In the genomic region with DNA sequence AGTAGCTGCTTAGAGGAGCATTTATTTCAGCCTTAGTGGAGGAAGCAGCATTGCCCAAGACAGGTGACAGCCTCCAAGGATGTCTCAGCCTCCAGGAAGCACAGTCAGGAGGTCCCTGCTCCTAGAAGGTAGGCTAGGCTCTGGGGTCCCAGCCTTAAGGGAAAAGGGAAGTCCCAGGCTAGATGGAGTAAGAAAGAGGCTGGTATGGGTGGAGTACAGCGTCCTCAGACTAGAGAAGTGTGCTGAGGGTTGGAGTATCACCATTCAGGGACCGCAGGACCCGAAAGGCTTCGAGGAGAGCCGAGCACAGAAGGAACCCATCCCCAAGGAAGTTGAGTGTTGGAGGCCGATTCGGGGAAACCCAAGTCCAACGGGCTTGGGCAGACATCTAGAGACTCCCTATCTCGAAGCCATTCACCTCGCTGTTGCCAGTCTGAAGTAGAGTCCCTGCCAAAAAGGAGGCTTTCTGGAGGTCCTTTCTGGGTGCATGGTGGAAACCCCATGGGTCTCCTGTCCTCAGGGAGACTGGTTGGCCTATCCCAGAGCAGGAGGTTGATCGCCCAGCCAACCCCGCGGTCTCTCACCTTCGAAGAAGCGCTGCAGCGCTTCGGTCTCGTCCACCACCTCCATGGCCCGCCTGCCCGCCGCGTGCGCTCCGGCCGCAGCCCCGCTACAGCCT, we compare ENCODE assay signal across 8 mouse cellular contexts. TPM values are rescaled to one million over a fixed set of nuclear protein-coding genes. Genes with fewer than 3 reads are reported as not detected.
DNase-seq lines count a peak whose midpoint lies in the region; ATAC-seq and TF ChIP-seq lines count a peak whose summit lies in the region.

No protein-coding gene starts in this region.

- TF ChIP-seq CTCF in lung, adult 2 months (IDR thresholded peaks at IDR 0.05; ENCODE audit: insufficient read depth, low read length), result no peak

- no peak for TF ChIP-seq POLR2A in lung, adult 2 months (IDR thresholded peaks at IDR 0.05; ENCODE audit: borderline replicate concordance, extremely low read depth, low read depth, low read length)

- peaks cover 3% of the 10 kb centered on the region; the same call in 1 of the 2 replicates for H3K27me3 ChIP-seq in embryonic facial prominence, embryonic 14.5 days (replicated peaks; ENCODE audit: control insufficient read depth, insufficient read depth, low read length)
- H3K27me3 ChIP-seq in limb, embryonic 10.5 days (ENCODE audit: low read depth, poor library complexity, severe bottlenecking), result peaks cover 9% of the 10 kb centered on the region; the same call in 1 of the 2 replicates
- H3K27me3 ChIP-seq in neural tube, embryonic 15.5 days (replicated peaks), result peaks cover 16% of the 10 kb centered on the region

- peak overlapping the region; percentile 65 for H3K9ac ChIP-seq in embryonic facial prominence, embryonic 14.5 days (ENCODE audit: low read depth, low read length)
- H3K9ac ChIP-seq in neural tube, embryonic 15.5 days (replicated peaks), result peak overlapping the region; percentile 51

- H3K9me3 ChIP-seq in embryonic facial prominence, embryonic 14.5 days (ENCODE audit: control insufficient read depth, low read length), result no peaks in the 10 kb centered on the region
- no peaks in the 10 kb centered on the region for H3K9me3 ChIP-seq in limb, embryonic 10.5 days (replicated peaks)
- no peaks in the 10 kb centered on the region for H3K9me3 ChIP-seq in neural tube, embryonic 15.5 days (replicated peaks)

- H3K4me1 ChIP-seq in lung, adult 2 months (ENCODE audit: control insufficient read depth, insufficient read depth, low read length), result no peaks in the 10 kb centered on the region
- H3K4me1 ChIP-seq in embryonic facial prominence, embryonic 14.5 days (ENCODE audit: control insufficient read depth, insufficient read depth, low read length), result 0 out of 2 replicates have a peak, but pooled peaks cover 3% of the 10 kb centered on the region
- peaks cover 60% of the 10 kb centered on the region for H3K4me1 ChIP-seq in limb, embryonic 10.5 days
- H3K4me1 ChIP-seq in neural tube, embryonic 15.5 days, result peaks cover 11% of the 10 kb centered on the region

- peak overlapping the region; percentile 26 for H3K4me3 ChIP-seq in lung, adult 2 months (replicated peaks; ENCODE audit: extremely low read depth, low read depth, low read length)
- peak overlapping the region; percentile 49 for H3K4me3 ChIP-seq in embryonic facial prominence, embryonic 14.5 days (ENCODE audit: low read depth, low read length)
- peak overlapping the region; percentile 68 for H3K4me3 ChIP-seq in limb, embryonic 10.5 days
- H3K4me3 ChIP-seq in neural tube, embryonic 15.5 days (replicated peaks), result peak overlapping the region; percentile 46

- ATAC-seq in embryonic facial prominence, embryonic 14.5 days (ENCODE audit: low read depth), result no peak; the same call in 1 of the 2 replicates
- no peak for ATAC-seq in neural tube, embryonic 15.5 days (ENCODE audit: low FRiP score)

- DNase-seq in lung, adult 2 months, result peak; percentile 18
- DNase-seq in lung, postnatal 4 days, result no peak
- no peak for DNase-seq in embryonic facial prominence, embryonic 14.5 days (ENCODE audit: low spot score)
- DNase-seq in limb, embryonic 10.5 days (ENCODE audit: low spot score), result no peak
- DNase-seq in layer of hippocampus, postnatal 36 days, result no peak
- no peak for DNase-seq in adrenal gland, postnatal 36 days
- DNase-seq in adrenal gland, postnatal 14 days, result no peak

- peak overlapping the region; percentile 85 for H3K4me2 ChIP-seq in embryonic facial prominence, embryonic 14.5 days (ENCODE audit: low read depth, low read length)
- peak overlapping the region; percentile 84 for H3K4me2 ChIP-seq in neural tube, embryonic 15.5 days

- 4% methylated on average over 26 of the region's 26 CpGs for WGBS in lung, adult 2 months
- WGBS in embryonic facial prominence, embryonic 14.5 days, result 8% methylated on average over 14 of the region's 26 CpGs
- 3% methylated on average over 26 of the region's 26 CpGs for WGBS in limb, embryonic 10.5 days
- WGBS in neural tube, embryonic 15.5 days, result 5% methylated on average over 21 of the region's 26 CpGs

- no peaks in the 10 kb centered on the region for H3K36me3 ChIP-seq in embryonic facial prominence, embryonic 14.5 days (ENCODE audit: control insufficient read depth, insufficient read depth, low read length)
- no peaks in the 10 kb centered on the region for H3K36me3 ChIP-seq in limb, embryonic 10.5 days
- no peaks in the 10 kb centered on the region for H3K36me3 ChIP-seq in neural tube, embryonic 15.5 days

- H3K27ac ChIP-seq in embryonic facial prominence, embryonic 14.5 days (replicated peaks; ENCODE audit: low read depth, low read length), result no peak overlapping the region
- H3K27ac ChIP-seq in limb, embryonic 10.5 days, result peak overlapping the region; percentile 89
- H3K27ac ChIP-seq in neural tube, embryonic 15.5 days (replicated peaks), result no peak overlapping the region

RNA-seq across cellular contexts. Expression of a gene that starts 0.4 kb away (rescaled TPM):
- polyA plus RNA-seq in lung, adult 2 months (2012; rRNA removed), result 54.8 and 62.8 TPM in 2 replicates
- 0.87 and 0.96 TPM in 2 replicates for polyA plus RNA-seq in embryonic facial prominence, embryonic 14.5 days (2014; fragmentation: Nextera tagmentation; extraction: Ambion mirVana)
- 6.8 and 8.4 TPM in 2 replicates for polyA plus RNA-seq in limb, embryonic 10.5 days (2016; fragmentation: Nextera tagmentation; extraction: Ambion mirVana)
- 0.79 and 1.7 TPM in 2 replicates for polyA plus RNA-seq in neural tube, embryonic 15.5 days (2015; fragmentation: Nextera tagmentation; extraction: Ambion mirVana)
- 10 to 100 TPM; 27.5 to 30.5 TPM for total RNA-seq in layer of hippocampus, postnatal 36 days (2021)
- 1 to 10 TPM; 1.4 to 1.7 TPM for total RNA-seq in adrenal gland, postnatal 36 days (2021)
- 2.6 and 4.7 TPM in 2 replicates for total RNA-seq in adrenal gland, postnatal 14 days (2021)

RNA-seq across cellular contexts. Expression of a gene that starts 36.1 kb away (rescaled TPM):
- polyA plus RNA-seq in lung, adult 2 months (2012; rRNA removed), result 4.8 and 6.6 TPM in 2 replicates
- polyA plus RNA-seq in embryonic facial prominence, embryonic 14.5 days (2014; fragmentation: Nextera tagmentation; extraction: Ambion mirVana), result 52.7 and 63.0 TPM in 2 replicates
- 188 and 204 TPM in 2 replicates for polyA plus RNA-seq in limb, embryonic 10.5 days (2016; fragmentation: Nextera tagmentation; extraction: Ambion mirVana)
- polyA plus RNA-seq in neural tube, embryonic 15.5 days (2015; fragmentation: Nextera tagmentation; extraction: Ambion mirVana), result 22.8 and 42.1 TPM in 2 replicates
- total RNA-seq in layer of hippocampus, postnatal 36 days (2021), result 10 to 100 TPM in 1 of 2 experiments, 1 to 10 TPM in 1; 8.8 to 10.1 TPM
- 10 to 100 TPM; 12.0 to 18.4 TPM for total RNA-seq in adrenal gland, postnatal 36 days (2021)
- total RNA-seq in adrenal gland, postnatal 14 days (2021), result 20.6 and 21.7 TPM in 2 replicates

RNA-seq across cellular contexts. Expression of a gene that starts 36.3 kb away (rescaled TPM):
- polyA plus RNA-seq in lung, adult 2 months (2012; rRNA removed), result 70.0 and 74.4 TPM in 2 replicates
- polyA plus RNA-seq in embryonic facial prominence, embryonic 14.5 days (2014; fragmentation: Nextera tagmentation; extraction: Ambion mirVana), result 482 and 563 TPM in 2 replicates
- polyA plus RNA-seq in limb, embryonic 10.5 days (2016; fragmentation: Nextera tagmentation; extraction: Ambion mirVana), result 420 and 432 TPM in 2 replicates
- polyA plus RNA-seq in neural tube, embryonic 15.5 days (2015; fragmentation: Nextera tagmentation; extraction: Ambion mirVana), result 353 and 355 TPM in 2 replicates
- total RNA-seq in layer of hippocampus, postnatal 36 days (2021), result 10 to 100 TPM; 78.7 to 80.1 TPM
- 100 to 1,000 TPM; 161 to 204 TPM for total RNA-seq in adrenal gland, postnatal 36 days (2021)
- 161 and 170 TPM in 2 replicates for total RNA-seq in adrenal gland, postnatal 14 days (2021)

RNA-seq across cellular contexts. Expression of a gene that starts 57.4 kb away (rescaled TPM):
- 80.2 and 117 TPM in 2 replicates for polyA plus RNA-seq in lung, adult 2 months (2012; rRNA removed)
- 73.6 and 79.5 TPM in 2 replicates for polyA plus RNA-seq in embryonic facial prominence, embryonic 14.5 days (2014; fragmentation: Nextera tagmentation; extraction: Ambion mirVana)
- 142 and 155 TPM in 2 replicates for polyA plus RNA-seq in limb, embryonic 10.5 days (2016; fragmentation: Nextera tagmentation; extraction: Ambion mirVana)
- 146 and 157 TPM in 2 replicates for polyA plus RNA-seq in neural tube, embryonic 15.5 days (2015; fragmentation: Nextera tagmentation; extraction: Ambion mirVana)
- total RNA-seq in layer of hippocampus, postnatal 36 days (2021), result 100 to 1,000 TPM; 180 to 187 TPM
- 1,000 to 10,000 TPM in 1 of 2 experiments, 100 to 1,000 TPM in 1; 677 to 1,388 TPM for total RNA-seq in adrenal gland, postnatal 36 days (2021)
- 324 and 362 TPM in 2 replicates for total RNA-seq in adrenal gland, postnatal 14 days (2021)
